Mouse (Mus musculus) layer of hippocampus, postnatal 14 days (tissue): ENCODE results near the gene Smdt1. TPM values are rescaled to one million over a fixed set of nuclear protein-coding genes. Genes with fewer than 3 reads are reported as not detected.
"Not testable (repeated sequence)": the region's sequence is repeated elsewhere in the genome, so short reads cannot be mapped to it uniquely, and the experiment has no call there.

Experiments used
- DNase-seq, 2 experiments: peaks; one replicate each; pipeline ENCODE4 v3.0.0; 2021 to 2022; ENCODE audit warnings: low spot score in 2 of 2, mixed read lengths in 1 of 2
- total RNA-seq, 2 experiments: library from RNA; stranded (reverse); gene quantifications; 2 replicates each; pipeline ENCODE4 v1.2.3; 2021

The Smdt1 gene
- total RNA-seq, 2 experiments from 2014 or later = 147 to 152 TPM

GRCm38 (mm10) chr15:82342543-82342935 is 3.8 kb downstream of the Smdt1 start:
- DNase-seq = no peak

- no peak for DNase-seq
These were observed 4.9 kb downstream of the Smdt1 start for GRCm38 (mm10) chr15:82343368-82344287.

- DNase-seq = no peak
These were observed 6.2 kb downstream of the Smdt1 start for GRCm38 (mm10) chr15:82344971-82345370.

- peak; percentile 98 for DNase-seq
These were observed 7.2 kb downstream of the Smdt1 start for GRCm38 (mm10) chr15:82345820-82346470.

DNA sequence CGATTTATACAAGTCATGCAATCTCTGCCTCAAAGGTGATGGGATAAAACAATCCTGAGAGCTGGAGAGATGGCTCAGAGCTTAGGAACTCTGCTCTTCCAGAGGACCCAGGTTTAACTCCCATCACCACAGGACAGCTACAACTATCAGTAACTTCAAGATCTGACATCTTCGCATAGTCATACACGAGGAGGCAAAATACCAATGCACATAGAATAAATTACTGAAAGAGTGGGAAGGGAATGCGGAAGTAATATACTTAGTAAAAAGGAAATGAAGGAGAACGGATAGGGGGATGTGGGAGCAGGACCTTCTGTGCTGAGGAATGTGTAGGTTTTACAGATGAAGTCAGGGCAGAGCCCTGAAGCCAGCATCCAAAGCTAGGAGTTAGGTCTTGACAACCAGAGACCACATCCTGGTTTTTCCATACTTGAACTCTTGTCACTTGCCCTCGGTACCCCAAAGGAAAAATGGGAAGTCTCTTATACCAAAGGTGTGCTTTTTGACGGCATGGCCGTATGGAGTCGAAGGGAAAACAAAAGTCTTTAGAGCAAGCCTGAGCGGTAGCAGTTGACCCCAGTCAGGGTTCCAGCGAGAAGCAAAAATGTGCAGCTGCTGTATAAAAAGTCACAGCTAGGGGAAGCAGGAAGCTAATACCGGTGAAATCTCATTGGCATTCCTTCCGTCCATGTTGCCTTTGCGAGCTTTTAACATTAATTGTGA is 8.0 kb downstream of the Smdt1 start:
- peak in 1 of 2 experiments; percentile 21 for DNase-seq

GRCm38 (mm10) chr15:82347303-82347676 is 8.5 kb downstream of the Smdt1 start:
- no peak for DNase-seq

GRCm38 (mm10) chr15:82347852-82348251 is 9.1 kb downstream of the Smdt1 start:
- DNase-seq = no peak

DNA sequence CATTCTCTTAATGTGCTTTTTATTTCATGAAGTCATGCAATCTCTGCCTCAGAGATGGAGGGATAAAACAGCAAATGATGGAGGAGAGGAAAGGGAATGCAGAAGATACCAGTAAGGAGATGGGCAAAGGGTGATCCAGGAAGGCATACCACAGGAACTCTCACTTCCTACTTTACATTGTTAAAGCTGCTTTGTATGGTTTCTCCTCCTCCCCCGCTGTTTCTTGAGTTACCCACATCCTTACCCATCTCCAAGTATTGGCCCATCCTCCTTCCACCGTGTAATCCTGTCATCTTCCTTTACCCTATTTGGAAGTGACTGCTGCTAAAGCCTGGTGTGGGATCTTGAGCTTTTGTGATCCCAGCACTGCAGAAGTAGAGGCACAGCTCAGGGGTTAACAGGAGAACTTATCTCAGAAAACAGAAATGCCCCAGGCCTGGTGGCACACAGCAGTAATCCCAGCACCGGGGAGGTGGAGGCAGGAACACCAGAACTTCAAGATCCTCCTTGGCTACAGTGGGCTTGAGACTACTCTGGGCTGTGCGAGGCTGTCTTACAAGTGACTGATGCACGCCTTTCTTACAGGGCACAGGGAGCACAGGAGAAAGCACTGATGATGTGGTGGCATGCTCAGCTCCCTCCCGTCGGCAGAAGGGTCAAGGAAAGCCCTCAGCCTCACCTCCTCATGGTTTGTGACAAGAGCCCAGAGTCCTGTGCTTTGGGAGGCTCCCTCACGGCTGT is 9.7 kb downstream of the Smdt1 start:
- DNase-seq = no peak

DNA sequence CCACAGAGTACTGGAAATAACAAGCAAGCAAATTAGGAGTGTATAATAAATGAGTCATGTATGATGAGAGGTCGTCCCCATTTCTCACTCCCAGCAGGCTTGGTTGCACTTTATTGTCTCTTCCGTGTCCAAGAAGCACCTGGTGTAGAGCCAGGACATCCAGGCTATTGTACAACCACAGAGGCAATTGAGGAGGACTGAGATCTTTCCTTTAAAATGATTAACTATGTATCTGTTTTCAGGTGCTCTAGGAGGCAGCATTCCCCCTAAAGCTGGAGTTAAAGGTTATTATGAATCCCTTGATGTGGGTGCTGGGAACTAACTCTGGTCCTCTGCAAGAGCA is 10.2 kb downstream of the Smdt1 start:
- DNase-seq = no peak

DNA sequence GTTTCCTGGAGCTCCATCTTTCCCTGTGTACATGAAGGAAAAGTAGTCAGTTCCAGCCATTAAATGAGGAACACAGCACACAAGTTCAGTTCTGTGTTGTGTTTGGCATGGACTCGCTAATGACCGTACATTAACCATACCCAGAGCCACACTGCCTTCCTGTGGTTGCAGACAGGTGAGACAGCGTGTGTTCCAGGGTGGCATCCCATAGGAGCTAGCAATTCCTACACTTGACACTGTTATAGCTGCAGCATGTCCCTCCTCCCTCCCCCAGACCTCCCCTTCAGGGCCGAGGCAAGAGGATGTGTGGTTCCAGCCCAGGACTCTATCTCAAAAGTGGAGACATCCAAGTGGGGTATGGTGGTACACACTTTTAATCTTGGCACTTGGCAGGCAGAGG is 11.6 kb downstream of the Smdt1 start:
- no peak for DNase-seq

GRCm38 (mm10) chr15:82351480-82351879 is 12.7 kb downstream of the Smdt1 start:
- no peak for DNase-seq

DNA sequence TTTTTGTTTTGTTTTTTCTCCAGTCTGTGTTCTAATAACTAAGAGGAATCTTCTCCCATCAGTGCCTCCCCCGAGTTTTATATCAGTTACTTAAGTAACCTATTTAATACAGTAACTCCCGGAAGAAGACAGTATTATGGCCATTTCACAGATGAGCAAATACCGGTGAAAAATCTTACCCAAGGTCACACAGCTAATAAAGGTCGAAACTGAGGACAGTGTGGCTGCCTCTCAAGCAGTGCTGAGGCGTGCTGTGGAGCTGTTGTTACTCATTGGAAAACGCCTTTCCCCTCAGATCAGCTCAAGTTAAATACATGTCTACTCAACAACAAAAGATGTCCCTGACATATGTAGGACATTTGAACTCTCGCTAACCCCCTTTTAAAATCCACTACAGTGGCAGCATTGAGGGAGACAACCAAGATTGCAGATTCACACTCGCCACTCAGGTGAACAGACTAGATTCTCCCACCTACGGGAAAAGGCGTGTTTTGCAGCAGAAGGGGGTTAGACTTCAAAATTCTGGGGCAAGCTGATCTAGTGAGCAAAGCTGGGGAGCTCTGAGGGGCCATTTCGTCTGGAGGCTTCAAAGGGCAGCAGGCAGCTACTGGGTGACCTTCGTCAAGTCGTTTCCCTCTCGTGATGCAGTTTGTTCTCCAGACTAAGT is 14.5 kb downstream of the Smdt1 start:
- DNase-seq = no peak

DNA sequence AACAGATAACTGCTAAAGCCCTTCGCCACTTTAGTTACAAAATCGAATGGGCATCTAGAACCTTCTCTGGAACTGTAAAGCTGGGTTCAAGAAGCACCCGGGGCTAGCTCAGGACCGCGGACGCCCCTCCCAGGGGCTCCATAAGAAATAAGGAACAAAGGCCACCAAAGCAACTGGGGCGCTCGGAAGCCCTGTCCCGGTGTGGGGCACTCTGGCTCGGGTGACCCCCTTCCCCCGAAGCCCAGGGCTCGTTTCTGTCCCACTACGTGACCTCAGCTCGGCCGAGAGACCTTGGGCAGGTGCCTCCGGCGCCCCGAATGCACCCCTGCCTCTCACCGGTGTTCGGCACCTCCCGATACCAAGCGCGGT is 15.0 kb downstream of the Smdt1 start:
- no peak for DNase-seq

GRCm38 (mm10) chr15:82354126-82354945 is 15.6 kb downstream of the Smdt1 start, which contains the start of gene Ndufa6:
Gene Ndufa6, minus strand, starts transcription at chr15:82354322.
- DNase-seq = peak; percentile 94 to 98

DNA sequence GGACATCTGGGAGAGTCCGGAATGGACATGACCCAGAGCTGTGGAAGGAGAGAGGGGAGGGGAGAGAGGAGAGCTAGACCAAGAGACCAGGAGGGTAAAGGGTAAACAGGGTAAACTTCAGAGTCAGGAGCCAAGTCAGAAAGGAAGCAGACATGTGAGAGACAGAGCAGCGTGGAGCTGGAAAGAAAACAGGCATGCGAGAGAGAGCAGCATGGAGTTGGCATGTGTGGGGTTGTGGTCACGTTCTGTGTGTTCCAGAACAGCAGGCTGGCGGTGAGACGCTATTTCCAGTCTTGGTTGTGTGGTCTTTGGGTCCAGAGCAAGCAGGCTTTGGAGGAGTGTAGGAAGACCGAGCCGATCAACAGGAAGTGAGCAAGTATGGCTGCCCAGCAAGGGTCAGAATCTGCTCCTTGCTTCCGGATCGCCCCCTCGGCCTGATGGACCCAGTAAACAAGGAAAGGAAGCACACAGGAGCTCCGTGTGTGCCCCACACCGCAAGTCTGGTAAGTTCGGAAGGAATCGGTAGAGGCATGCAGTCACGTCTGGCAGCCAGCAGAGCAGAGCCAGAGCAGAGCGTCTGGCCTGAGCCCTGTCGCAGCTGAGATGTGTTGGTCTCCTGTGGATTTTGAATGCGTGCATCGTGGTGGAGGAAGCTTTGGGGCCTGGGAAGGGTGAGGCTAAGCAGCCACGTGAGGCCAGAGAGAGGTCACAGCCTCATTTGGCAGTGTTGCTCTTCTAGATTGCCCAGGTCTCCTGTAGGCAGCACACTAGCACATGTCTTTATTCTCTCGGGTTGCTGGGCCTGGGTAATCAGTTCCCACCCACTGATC is 19.9 kb downstream of the Smdt1 start:
- DNase-seq = no peak

- no peak for DNase-seq
These were observed 22.8 kb downstream of the Smdt1 start for GRCm38 (mm10) chr15:82361459-82362018.

DNA sequence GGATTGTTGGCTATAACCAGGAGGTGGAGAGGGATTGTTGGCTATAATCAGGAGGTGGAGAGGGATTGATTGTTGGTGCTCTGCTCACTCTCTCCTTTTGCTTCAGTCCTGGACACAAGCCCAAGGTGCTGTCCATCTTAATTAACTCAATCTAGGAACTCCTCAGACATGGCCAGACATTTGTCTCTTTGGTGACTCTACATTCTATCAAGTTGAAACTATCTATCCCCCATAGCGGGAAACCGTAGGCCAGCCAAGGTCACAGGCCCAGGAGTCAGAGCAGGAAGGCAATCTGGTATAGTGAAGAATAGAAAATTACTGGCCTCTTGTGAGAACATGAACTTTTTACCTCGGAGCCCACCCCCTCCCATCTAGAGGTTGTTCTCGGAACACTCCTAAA is 23.5 kb downstream of the Smdt1 start:
- no peak for DNase-seq

DNA sequence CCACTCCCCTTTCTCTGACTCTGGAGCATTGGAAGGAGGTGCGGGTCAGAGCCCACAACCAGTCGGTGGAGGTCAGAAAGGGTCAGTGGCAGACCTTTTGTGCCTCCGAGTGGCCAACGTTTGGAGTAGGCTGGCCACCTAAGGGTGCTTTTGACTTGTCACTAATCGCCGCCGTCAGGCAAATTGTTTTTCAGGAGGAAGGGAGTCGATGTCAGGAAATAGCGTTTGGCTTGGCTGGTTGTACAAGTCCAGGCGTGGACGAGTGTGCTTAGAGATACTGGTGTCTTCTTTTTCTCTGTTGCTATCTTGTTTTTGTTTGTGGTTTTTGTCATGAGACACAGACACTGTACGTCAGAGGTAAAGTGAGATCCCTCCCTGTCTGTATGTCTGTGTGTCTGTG is 25.0 kb downstream of the Smdt1 start:
- DNase-seq = not testable (repeated sequence)

DNA sequence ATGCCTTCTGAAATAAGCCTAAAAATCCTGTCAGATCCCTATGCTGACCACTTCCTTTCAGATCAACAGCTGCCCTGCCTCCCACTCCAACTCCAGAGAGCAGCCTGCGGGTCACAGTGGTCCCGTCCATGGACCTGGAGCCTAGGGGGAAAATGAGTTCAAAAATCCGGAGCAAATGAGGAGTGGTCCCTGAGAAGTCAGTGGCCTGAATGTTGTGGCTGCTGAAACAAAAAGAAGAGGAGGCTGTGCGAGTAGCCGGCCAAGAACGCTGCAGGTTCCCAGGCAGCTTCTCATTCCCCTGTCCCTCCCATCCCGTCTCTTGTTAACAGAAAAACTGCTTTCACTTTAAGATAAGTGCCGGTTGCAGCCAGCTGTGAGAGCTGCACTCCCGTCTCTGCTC is 25.8 kb downstream of the Smdt1 start:
- not testable (repeated sequence) for DNase-seq
